Mouse (Mus musculus) common myeloid progenitor, adult 5-6 weeks (primary cell): ENCODE measurements around the gene Rnf150. TPM values are rescaled to one million over a fixed set of nuclear protein-coding genes. Genes with fewer than 3 reads are reported as not detected.

ENCODE experiments used
- ATAC-seq: replicated peaks from 2 replicates; pipeline ENCODE4 v1.8.0; 2016; ENCODE audit warnings: low read depth, mild to moderate bottlenecking, moderate TSS enrichment, inconsistent platforms; ENCODE audit not compliant: poor library complexity, severe bottlenecking
- total RNA-seq: library from RNA; stranded (forward); fragments of 200-1000, 187-1606 nt; gene quantifications from 2 replicates; pipeline ENCODE4 v1.2.3, GENCODE M21; 2017

The Rnf150 gene
- total RNA-seq, 1 experiment from 2014 or later, result 6.1 TPM

DNA sequence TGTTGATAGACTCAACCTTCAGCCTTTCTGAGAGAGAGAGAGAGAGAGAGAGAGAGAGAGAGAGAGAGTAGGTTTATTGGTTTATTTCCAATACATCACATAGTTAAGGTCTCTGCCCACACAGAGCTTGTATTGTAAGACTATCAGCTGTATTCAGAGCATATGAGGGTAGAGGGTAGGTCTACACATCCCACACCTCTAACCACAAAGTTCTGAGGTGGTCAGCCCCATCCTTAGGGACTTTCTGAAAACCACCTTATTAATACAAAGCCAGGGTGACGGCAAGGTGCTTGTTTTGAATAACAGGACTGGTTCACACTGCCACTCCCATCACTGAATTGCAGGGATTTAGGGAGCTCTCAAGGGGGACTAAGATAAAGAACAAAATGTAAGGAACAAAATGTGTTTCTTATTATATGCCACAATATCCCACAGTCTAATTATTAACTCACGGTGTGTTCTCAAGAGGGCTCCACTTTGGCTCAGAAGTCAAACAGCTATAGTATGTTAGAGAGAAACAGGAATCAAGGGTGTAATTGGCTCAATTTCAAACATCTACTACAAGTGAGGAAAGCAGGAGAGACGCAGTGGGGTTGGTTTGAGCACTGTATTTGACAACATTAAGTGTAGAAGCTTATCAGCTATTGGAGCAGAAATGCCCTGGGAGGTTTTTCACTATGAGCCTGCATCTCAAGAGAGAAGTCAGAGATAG is 132.7 kb downstream of the Rnf150 start:
- ATAC-seq, result no peak

GRCm38 (mm10) chr8:82996843-82997242 is 133.7 kb downstream of the Rnf150 start:
- ATAC-seq, result peak; percentile 47; the same call in 1 of the 2 replicates

DNA sequence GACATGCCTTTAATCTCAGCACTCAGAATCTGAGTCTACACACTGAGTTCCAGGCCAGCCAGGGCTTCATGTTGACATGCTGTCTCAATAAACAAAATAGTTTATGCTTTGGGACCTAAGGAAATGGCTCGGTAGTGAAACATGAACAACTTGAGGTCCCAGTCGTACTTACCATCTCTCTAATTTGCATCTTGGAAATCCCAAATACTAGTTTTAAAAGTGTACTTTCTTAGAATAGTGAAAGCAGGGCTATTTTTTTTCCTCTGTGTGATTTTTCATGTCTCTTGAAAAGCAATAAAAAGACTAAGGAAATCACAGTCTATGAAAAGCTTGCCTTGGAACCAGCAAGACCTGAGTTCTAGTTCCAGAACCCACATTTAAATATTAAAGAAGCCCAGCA is 135.6 kb downstream of the Rnf150 start:
- no peak for ATAC-seq

- no peak for ATAC-seq
Observed at GRCm38 (mm10) chr8:83003187-83003586, 140.0 kb downstream of the Rnf150 start.

GRCm38 (mm10) chr8:83009481-83009880 is 146.3 kb downstream of the Rnf150 start:
- ATAC-seq, result no peak

DNA sequence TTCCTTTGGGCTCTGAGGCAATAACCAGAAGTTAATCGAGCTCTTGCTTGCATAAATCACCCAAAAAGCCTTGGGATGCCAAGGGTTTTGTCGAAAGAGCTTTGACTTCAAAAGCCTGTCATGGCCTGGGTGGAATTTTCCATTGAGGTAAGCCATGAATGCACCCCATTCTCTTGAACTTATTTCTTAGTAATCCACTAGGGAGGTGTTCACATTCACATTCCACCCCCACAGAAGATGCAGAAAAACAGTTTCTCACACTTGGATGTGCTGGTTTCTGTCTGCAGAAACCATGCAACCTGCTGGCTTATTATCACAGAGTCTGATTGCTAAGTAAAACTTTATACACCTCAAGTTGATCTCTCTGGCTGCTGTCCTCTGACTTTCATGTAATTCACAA is 148.1 kb downstream of the Rnf150 start:
- ATAC-seq, result no peak

- no peak for ATAC-seq
Observed at GRCm38 (mm10) chr8:83011758-83012157, 148.6 kb downstream of the Rnf150 start.

DNA sequence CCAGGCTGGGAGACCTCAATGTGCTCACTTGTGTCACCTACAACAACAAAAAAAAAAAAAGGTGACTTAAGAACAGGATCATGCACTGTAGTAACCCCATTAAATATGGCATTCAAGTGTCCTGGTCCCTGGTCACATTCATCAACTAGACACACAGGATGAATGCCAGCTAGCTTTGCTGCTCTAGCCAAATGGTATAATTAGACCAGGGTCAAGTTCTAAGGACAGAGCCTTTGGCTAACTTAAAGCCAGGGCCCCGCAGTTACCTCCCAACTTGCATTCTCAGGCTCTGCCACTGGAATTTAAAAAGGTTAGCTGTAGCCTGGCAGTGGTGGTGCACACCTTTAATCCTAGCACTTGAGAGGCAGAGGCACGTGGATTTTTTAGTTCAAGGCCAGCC is 165.1 kb downstream of the Rnf150 start:
- ATAC-seq, result no peak

DNA sequence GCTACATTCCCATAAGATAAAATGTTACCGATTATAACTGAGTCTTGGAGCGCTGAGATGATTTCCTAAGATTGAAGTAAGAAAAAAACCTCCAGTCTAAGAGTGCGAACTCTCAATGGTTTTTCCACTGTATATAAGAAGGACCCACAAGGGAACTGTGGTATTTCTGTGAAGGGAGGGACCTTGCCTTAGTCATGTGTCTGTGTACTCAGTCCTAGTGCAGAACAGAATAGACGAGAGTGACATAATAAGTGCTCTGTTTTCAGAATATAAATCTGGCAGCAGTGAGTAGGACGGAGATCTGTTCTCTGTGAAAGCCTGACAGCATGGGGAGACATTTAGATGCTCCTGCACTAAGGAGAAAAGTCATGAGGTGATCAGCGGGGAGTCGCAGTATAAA is 169.6 kb downstream of the Rnf150 start:
- ATAC-seq, result no peak

DNA sequence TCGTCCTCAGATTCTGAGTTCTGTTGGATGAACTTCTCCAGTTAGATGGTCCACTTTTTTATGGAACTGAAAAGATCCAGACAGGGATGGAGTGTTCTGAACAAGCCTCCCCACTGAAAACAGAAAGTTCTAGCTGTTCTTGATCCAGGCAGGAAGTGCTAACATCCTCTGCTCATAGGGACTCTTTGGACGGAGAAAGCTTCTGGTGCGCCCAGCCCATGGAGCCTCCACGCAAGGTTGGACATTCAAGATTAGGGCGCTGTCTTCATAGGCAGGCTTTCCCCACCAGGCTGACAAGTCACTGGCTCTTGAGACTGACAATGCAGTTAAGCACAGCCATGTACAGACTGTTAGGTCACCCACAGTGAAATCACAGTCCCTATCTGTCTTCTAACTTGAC is 172.0 kb downstream of the Rnf150 start:
- ATAC-seq, result no peak

GRCm38 (mm10) chr8:83036521-83037166 is 173.5 kb downstream of the Rnf150 start:
- no peak for ATAC-seq

GRCm38 (mm10) chr8:83037321-83037720 is 174.2 kb downstream of the Rnf150 start:
- ATAC-seq, result no peak

GRCm38 (mm10) chr8:83038575-83038974 is 175.4 kb downstream of the Rnf150 start:
- ATAC-seq, result no peak

DNA sequence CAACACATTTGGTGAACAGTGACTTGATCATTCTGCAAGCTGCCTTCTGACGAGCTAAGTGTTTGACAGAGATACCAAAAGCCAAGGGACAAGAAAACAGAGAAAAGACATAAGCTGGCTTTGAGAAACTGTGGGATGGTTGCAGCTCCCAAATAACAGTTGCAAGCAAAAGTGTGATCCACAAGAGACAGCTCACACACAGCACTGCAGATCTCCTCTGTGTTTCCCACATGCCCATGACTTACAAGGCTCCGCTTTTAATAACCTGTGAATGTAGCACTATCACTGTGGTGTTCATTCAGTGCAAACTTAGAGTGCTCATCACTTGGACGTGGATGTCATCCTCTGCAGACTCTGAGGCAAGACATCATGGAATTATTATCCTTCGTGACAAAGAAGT is 178.3 kb downstream of the Rnf150 start:
- ATAC-seq, result no peak

DNA sequence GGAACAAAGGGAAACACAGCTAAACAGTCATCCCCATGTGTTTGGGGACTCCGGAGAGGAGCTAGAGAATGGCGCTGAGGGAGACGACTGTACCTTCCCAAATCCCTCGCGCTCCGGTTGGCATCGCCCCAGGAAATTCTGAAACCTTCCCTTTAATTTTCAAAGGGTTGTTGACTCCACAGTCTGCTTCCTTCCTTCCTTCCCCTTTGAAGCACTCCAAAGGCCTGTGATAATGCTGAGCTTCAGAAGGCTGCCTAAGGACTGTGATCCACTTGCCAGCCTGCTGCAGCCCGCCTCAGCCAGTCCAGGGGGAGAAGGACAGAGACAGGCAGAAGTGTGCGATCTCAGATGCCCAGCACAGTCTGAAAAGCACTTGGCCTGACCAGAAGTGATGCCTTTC is 183.8 kb downstream of the Rnf150 start:
- ATAC-seq, result no peak

DNA sequence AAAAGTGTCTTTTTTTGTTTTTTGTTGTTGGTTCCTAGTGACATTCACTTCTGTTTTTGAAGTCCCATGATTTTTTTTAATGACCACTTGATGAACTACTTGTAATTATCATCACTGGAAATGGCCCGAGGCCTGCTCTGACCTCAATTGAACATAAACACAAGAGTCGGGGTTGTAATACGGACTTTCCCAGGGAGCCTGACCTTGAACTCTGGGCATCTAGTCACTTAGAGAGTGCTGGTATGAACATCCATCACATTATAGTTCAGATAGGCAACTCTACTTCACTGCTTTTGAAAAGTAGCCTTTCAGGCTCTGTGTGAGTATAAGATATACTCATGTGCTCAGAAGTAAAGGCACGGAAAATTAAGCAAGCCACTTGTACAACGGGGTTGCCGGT is 185.4 kb downstream of the Rnf150 start:
- no peak for ATAC-seq

- ATAC-seq, result no peak
Observed at GRCm38 (mm10) chr8:83049171-83049601, 186.0 kb downstream of the Rnf150 start.

- no peak for ATAC-seq
Observed at GRCm38 (mm10) chr8:83049616-83050015, 186.5 kb downstream of the Rnf150 start.

GRCm38 (mm10) chr8:83052896-83053295 is 189.7 kb downstream of the Rnf150 start:
- no peak for ATAC-seq

GRCm38 (mm10) chr8:83054801-83055200 is 191.6 kb downstream of the Rnf150 start:
- ATAC-seq, result peak; percentile 65

GRCm38 (mm10) chr8:83058951-83059350 is 195.8 kb downstream of the Rnf150 start:
- no peak for ATAC-seq

DNA sequence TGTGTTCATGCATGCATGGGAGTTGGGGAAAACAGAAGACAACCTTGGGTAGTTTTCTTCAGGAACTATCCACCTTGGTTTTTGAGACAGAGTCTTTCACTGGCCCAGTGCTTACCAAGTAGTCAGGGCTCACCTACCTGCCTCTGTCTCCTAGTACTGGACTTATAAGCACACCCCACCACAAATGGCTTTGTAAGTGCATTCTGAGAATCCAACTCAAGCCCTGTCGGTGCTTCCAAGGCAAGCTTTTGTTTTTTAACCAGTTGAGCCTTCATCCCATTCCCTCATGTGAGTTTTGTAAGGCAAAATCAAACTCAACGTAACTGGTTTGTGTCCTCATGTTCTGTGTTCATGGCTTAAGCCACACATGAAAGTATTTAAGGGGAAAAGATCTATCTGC is 196.9 kb downstream of the Rnf150 start:
- ATAC-seq, result no peak
